Mouse (Mus musculus) testis, adult 2 months (tissue): Measurements from ENCODE around the gene Smyd4. TPM values are rescaled to one million over a fixed set of nuclear protein-coding genes. Genes with fewer than 3 reads are reported as not detected.

Experiments used
- H3K27ac ChIP-seq: fragments of 200-500 bp; 2 replicates; pipeline ENCODE4 v1.5.1; 2012; ENCODE audit warnings: low read depth, low read length; ENCODE audit not compliant: control insufficient read depth, insufficient read depth
- H3K27me3 ChIP-seq: fragments of 200-500 bp; 2 replicates; pipeline ENCODE4 v1.6.1; 2012; ENCODE audit warnings: mild to moderate bottlenecking, low read length, moderate library complexity; ENCODE audit not compliant: control insufficient read depth, insufficient read depth
- H3K36me3 ChIP-seq: fragments of 200-500 bp; 2 replicates; pipeline ENCODE4 v1.6.1; 2012; ENCODE audit warnings: mild to moderate bottlenecking, low read length; ENCODE audit not compliant: control insufficient read depth, insufficient read depth
- H3K4me1 ChIP-seq: fragments of 200-500 bp; 2 replicates; pipeline ENCODE4 v1.6.1; 2012; ENCODE audit warnings: low read length; ENCODE audit not compliant: control insufficient read depth, insufficient read depth
- H3K4me3 ChIP-seq: fragments of 200-500 bp; 2 replicates; pipeline ENCODE4 v1.5.1; 2012; ENCODE audit warnings: low read depth, mild to moderate bottlenecking, low read length, moderate library complexity, mixed read lengths; ENCODE audit not compliant: control insufficient read depth
- CTCF ChIP-seq: fragments of 200-500 bp; IDR thresholded peaks from 2 replicates; pipeline ENCODE4 v1.5.1; 2012; ENCODE audit warnings: low read depth, mild to moderate bottlenecking, inconsistent platforms, low read length, moderate library complexity; ENCODE audit not compliant: control insufficient read depth, insufficient read depth, insufficient replicate concordance
- POLR2A ChIP-seq: fragments of 200-500 bp; IDR thresholded peaks from 2 replicates; pipeline ENCODE4 v1.6.1; 2012; ENCODE audit warnings: low read depth, mild to moderate bottlenecking, inconsistent platforms, low read length, moderate library complexity; ENCODE audit not compliant: control insufficient read depth
- polyA plus RNA-seq: library from polyadenylated mRNA; depleted of rRNA; stranded (reverse); fragments of >200 nt; gene quantifications from 2 replicates; pipeline ENCODE4 v1.2.3, GENCODE M21; 2012

Gene Smyd4
- polyA plus RNA-seq, 1 experiment, result 1.8 TPM

DNA sequence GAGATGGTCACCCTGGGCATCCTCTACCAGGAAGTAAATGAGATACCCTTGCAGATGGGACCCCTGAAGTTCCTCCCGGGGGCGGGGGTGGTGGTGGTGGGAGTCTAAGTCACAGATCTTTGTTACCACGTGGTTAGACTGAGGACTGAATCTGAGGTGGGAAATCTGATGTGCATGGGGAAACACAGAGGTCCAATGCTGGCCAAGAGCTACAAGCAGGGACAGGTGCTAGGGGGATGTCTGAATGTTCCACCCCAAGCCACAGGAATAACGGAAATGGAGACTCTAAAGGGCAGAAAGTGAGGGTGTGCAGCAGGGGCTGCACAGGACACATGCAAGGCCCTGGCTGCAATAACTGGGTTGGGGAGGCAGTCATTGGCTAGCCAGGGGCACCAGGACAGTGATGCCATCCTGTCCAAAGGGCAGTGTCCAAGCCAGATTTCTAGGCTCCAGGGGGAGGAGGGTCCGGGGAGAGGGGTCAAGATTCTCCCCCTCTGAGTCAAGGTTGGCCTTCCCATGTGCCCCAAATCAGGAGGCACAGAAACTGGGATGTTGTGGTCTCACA lies 72.7 kb downstream of the Smyd4 start:
- Histone ChIP-seq H3K27me3 (no peaks in the 10 kb centered on the region), H3K4me1 (no peaks in the 10 kb centered on the region), H3K36me3 (no peaks in the 10 kb centered on the region), H3K4me3 (no peak overlapping the region), H3K27ac (no peak overlapping the region)
- TF ChIP-seq POLR2A, result no peak
- TF ChIP-seq CTCF, result no peak

- no peak overlapping the region; the same call in 1 of the 2 replicates for H3K4me3 ChIP-seq
- H3K27ac ChIP-seq, result no peak overlapping the region
- no peaks in the 10 kb centered on the region for H3K36me3 ChIP-seq
- no peak for TF ChIP-seq POLR2A
- TF ChIP-seq CTCF, result no peak
- no peaks in the 10 kb centered on the region for H3K4me1 ChIP-seq
- no peaks in the 10 kb centered on the region for H3K27me3 ChIP-seq
These were observed 73.3 kb downstream of the Smyd4 start for GRCm38 (mm10) chr11:75421375-75422012.

GRCm38 (mm10) chr11:75422013-75422792 lies 74.0 kb downstream of the Smyd4 start, which contains the start of gene Serpinf1:
Gene Serpinf1 (minus strand): TSS chr11:75422701.
- Histone ChIP-seq H3K36me3 (no peaks in the 10 kb centered on the region), H3K4me1 (no peaks in the 10 kb centered on the region), H3K27ac (no peak within 1 kb of the TSS), H3K27me3 (no peaks in the 10 kb centered on the region), H3K4me3 (no peak within 1 kb of the TSS; the same call in 1 of the 2 replicates)
- no peak for TF ChIP-seq CTCF
- TF ChIP-seq POLR2A, result no peak

- no peaks in the 10 kb centered on the region for H3K4me1 ChIP-seq
- no peaks in the 10 kb centered on the region for H3K27me3 ChIP-seq
- no peak for TF ChIP-seq POLR2A
- no peak for TF ChIP-seq CTCF
- H3K27ac ChIP-seq, result no peak overlapping the region
- no peak overlapping the region for H3K4me3 ChIP-seq
- no peaks in the 10 kb centered on the region for H3K36me3 ChIP-seq
These were observed 74.9 kb downstream of the Smyd4 start for GRCm38 (mm10) chr11:75423091-75423490.

- H3K27ac ChIP-seq, result no peak overlapping the region
- no peaks in the 10 kb centered on the region for H3K27me3 ChIP-seq
- no peak overlapping the region for H3K4me3 ChIP-seq
- TF ChIP-seq POLR2A, result no peak
- TF ChIP-seq CTCF, result no peak
- H3K4me1 ChIP-seq, result no peaks in the 10 kb centered on the region
- no peaks in the 10 kb centered on the region for H3K36me3 ChIP-seq
These were observed 75.8 kb downstream of the Smyd4 start for GRCm38 (mm10) chr11:75424033-75424432.

DNA sequence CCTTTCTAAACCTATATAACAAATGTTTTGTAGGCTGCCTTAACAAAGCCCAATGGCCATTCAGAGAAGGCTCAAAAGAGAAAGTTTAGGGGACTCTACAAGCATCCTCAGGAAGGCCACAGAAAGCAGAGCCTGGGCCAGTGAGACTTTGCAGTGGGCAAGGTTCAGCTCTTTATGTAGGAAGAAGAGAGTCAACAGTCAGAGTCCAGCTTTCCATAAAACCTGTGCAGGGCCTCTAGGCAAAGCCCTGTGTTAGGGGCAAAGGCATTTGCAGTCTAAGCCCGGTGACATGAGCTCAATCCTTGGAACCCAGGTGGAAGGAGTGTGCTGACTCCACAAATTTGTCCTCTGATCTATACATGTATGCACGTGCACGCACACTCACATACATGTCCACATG lies 76.2 kb downstream of the Smyd4 start:
- H3K27me3 ChIP-seq, result no peaks in the 10 kb centered on the region
- TF ChIP-seq POLR2A (no peak), CTCF (no peak)
- no peaks in the 10 kb centered on the region for H3K36me3 ChIP-seq
- no peaks in the 10 kb centered on the region for H3K4me1 ChIP-seq
- no peak overlapping the region for H3K27ac ChIP-seq
- H3K4me3 ChIP-seq, result no peak overlapping the region

- Histone ChIP-seq H3K4me3 (no peak overlapping the region), H3K27me3 (no peaks in the 10 kb centered on the region), H3K27ac (no peak overlapping the region), H3K4me1 (no peaks in the 10 kb centered on the region), H3K36me3 (no peaks in the 10 kb centered on the region)
- TF ChIP-seq CTCF, result no peak
- TF ChIP-seq POLR2A, result no peak
These were observed 80.9 kb downstream of the Smyd4 start for GRCm38 (mm10) chr11:75429019-75429705.
